Mouse (Mus musculus) heart, postnatal 0 days (tissue): ENCODE measurements around the gene Phf19. TPM values are rescaled to one million over a fixed set of nuclear protein-coding genes. Genes with fewer than 3 reads are reported as not detected.
A peak's percentile ranks its signal among the peaks of the same experiment; 100 is the strongest.

Experiments used
- ATAC-seq: fragments of 200-750 bp; cut with Nextera tagmentation; 2 replicates; pipeline ENCODE4 v1.8.0; 2017; ENCODE audit warnings: low read depth, moderate number of reproducible peaks, moderate library complexity; ENCODE audit not compliant: insufficient read depth
- DNase-seq: peaks from one replicate; pipeline ENCODE4 v3.0.0-alpha.2; 2016; ENCODE audit warnings: low spot score
- H3K27ac ChIP-seq: fragments of 300-500 bp; sonication (generic); 2 replicates; pipeline ENCODE4 v1.5.1; 2014; ENCODE audit warnings: low read depth, mild to moderate bottlenecking
- H3K27me3 ChIP-seq: fragments of 300-500 bp; sonication (generic); 2 replicates; pipeline ENCODE4 v1.6.1; 2014; ENCODE audit warnings: low read length, mixed read lengths; ENCODE audit not compliant: control insufficient read depth, insufficient read depth
- H3K36me3 ChIP-seq: fragments of 300-500 bp; sonication (generic); replicated peaks from 2 replicates; pipeline ENCODE4 v1.6.1; 2014; ENCODE audit warnings: low read length, mixed read lengths; ENCODE audit not compliant: control insufficient read depth, insufficient read depth
- H3K4me1 ChIP-seq: fragments of 300-500 bp; sonication (generic); 2 replicates; pipeline ENCODE4 v1.6.1; 2014; ENCODE audit warnings: antibody characterized with exemption; ENCODE audit not compliant: control insufficient read depth, insufficient read depth
- H3K4me2 ChIP-seq: fragments of 300-500 bp; sonication (generic); 2 replicates; pipeline ENCODE4 v1.6.1; 2014; ENCODE audit warnings: low read depth, mild to moderate bottlenecking, low read length, moderate library complexity
- H3K4me3 ChIP-seq: fragments of 300-500 bp; sonication (generic); 2 replicates; pipeline ENCODE4 v1.5.1; 2014; ENCODE audit warnings: low read depth, low read length
- H3K9ac ChIP-seq: fragments of 300-500 bp; sonication (generic); replicated peaks from 2 replicates; pipeline ENCODE4 v1.6.1; 2014; ENCODE audit warnings: low read depth, low read length, mixed read lengths
- H3K9me3 ChIP-seq: fragments of 300-500 bp; sonication (generic); replicated peaks from 2 replicates; pipeline ENCODE4 v1.6.1; 2016; ENCODE audit warnings: low read length; ENCODE audit not compliant: control insufficient read depth
- CTCF ChIP-seq: IDR thresholded peaks from 2 replicates; pipeline ENCODE4 v1.5.1; 2016; ENCODE audit warnings: antibody characterized with exemption, control low read depth, low read depth
- EP300 ChIP-seq: IDR thresholded peaks from 2 replicates; pipeline ENCODE4 v1.6.1; 2016; ENCODE audit warnings: antibody characterized with exemption, low read depth
- WGBS: fragments of 180-500 bp; shearing (Covaris S2); extraction: QIAGEN DNeasy Blood & Tissue Kit; methylation state at CpG from one replicate; pipeline ENCODE4 v1.1.7; 2014; 5-methylcytosine and 5-hydroxymethylcytosine counted together
- polyA plus RNA-seq: library from polyadenylated mRNA; unstranded; fragments of >200 nt; fragmentation: Nextera tagmentation; extraction: Ambion mirVana; gene quantifications from 2 replicates; pipeline ENCODE4 v1.2.1, GENCODE M21; 2015
- total RNA-seq: library from RNA; depleted of rRNA; stranded (reverse); fragments of >200 nt; gene quantifications from 2 replicates; pipeline ENCODE4 v1.2.3, GENCODE M21; 2014; ENCODE audit warnings: low replicate concordance

Gene Phf19
- total and polyA plus RNA-seq, 2 experiments from 2014 or later: 1.0 to 2.4 TPM

DNA sequence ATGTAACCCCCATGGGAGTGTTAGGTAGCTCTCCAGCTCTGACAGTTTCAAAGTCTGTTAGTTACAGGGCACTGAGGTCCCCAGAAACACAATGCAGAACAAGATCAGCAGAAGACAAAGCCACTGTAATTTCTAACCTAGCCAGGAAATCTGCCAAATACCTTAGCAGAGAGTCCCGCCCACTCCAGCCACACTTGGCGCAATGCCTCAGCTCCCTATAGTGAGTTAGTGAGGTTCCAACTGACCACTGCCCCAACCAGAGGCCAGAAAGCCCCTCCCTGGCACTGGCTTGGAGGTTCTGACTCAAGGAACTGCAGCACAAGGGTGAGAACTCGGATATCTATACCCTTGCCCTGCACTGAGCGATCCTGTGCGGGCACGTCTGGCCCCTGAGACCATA, 11.1 kb downstream of the Phf19 start:
- no peak overlapping the region for H3K27ac ChIP-seq
- no peak overlapping the region for H3K4me2 ChIP-seq
- H3K9ac ChIP-seq: no peak overlapping the region
- no peaks in the 10 kb centered on the region for H3K27me3 ChIP-seq
- TF ChIP-seq EP300 (no peak), CTCF (no peak)
- 69% methylated on average over 6 of the region's 6 CpGs for WGBS
- H3K4me1 ChIP-seq: peaks cover 11% of the 10 kb centered on the region
- ATAC-seq: no peak
- no peaks in the 10 kb centered on the region; the same call in 1 of the 2 replicates for H3K36me3 ChIP-seq
- H3K9me3 ChIP-seq: no peaks in the 10 kb centered on the region
- no peak overlapping the region for H3K4me3 ChIP-seq
- no peak for DNase-seq

DNA sequence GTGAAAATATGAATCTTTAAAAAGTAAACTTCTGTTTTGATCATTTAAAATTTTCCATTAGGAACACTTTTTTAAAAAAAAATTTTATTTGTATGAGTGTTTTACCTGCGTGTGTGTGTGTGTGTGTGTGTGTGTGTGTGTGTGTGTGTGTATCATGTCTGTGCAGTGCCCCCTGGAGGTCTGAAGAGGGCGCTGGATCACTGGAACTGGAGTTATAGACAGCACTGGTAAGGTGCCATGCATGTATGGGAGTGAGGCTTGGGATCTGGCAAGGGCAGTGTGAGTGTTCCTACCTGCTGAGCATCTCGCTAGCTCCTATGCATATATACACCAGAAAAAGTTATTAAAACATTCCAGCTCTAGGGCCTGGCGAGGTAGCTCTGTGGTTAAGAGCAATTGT, 12.1 kb downstream of the Phf19 start:
- Histone ChIP-seq H3K4me3 (no peak overlapping the region), H3K27me3 (no peaks in the 10 kb centered on the region), H3K36me3 (no peaks in the 10 kb centered on the region; the same call in 1 of the 2 replicates), H3K27ac (no peak overlapping the region), H3K9me3 (no peaks in the 10 kb centered on the region), H3K4me1 (peaks cover 11% of the 10 kb centered on the region; the same call in 1 of the 2 replicates), H3K4me2 (no peak overlapping the region), H3K9ac (no peak overlapping the region)
- WGBS: 83% methylated on average over 4 of the region's 4 CpGs
- no peak for TF ChIP-seq EP300
- TF ChIP-seq CTCF: no peak
- no peak for ATAC-seq
- no peak for DNase-seq

DNA sequence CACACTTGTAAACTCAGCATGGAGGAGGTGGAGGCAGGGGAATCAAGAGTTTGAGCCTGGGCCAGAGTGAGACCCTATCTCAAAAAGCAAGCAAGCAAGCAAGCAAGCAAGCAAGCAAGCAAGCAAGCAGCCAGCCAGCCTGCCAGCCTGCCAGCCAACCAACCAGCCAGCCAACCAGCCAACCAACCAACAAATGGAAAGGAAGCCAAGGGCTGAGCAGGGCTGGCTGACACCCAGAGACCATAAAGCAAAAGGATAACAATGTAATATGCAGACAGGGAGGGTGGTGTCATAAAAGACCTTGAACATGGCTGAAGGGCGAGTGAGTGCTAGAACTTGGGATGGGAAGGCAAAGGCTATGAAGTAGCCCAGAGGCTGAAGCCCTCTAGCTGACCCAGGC, 13.4 kb downstream of the Phf19 start:
- Histone ChIP-seq H3K4me1 (peaks cover 11% of the 10 kb centered on the region; the same call in 1 of the 2 replicates), H3K9ac (no peak overlapping the region), H3K4me2 (no peak overlapping the region), H3K36me3 (no peaks in the 10 kb centered on the region; the same call in 1 of the 2 replicates), H3K4me3 (no peak overlapping the region), H3K27ac (no peak overlapping the region), H3K9me3 (no peaks in the 10 kb centered on the region), H3K27me3 (no peaks in the 10 kb centered on the region)
- WGBS: 92% methylated on average over 1 of the region's 1 CpGs
- DNase-seq: no peak
- ATAC-seq: no peak
- TF ChIP-seq CTCF: no peak
- TF ChIP-seq EP300: no peak

DNA sequence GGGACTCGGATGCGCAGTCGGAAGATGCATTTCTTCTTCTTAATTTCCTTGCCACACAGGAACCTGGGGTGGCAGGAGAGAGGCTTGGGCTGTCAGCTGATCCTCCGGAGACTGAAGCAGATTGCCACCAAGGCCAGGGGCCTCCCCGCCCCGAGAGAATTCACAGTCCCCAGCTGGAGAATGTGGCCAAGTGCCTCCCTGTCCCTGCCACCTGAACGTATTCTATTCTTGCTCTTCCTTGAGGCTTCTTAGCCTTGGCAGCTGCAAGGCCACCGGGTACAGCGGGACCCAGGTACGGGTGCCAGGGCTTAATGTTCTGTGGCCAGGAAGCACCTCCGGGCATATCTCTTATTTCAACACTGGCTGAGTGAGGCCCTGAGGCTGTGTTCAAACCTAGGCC, 14.1 kb downstream of the Phf19 start:
- H3K27me3 ChIP-seq: no peaks in the 10 kb centered on the region
- no peak overlapping the region for H3K27ac ChIP-seq
- WGBS: 79% methylated on average over 11 of the region's 11 CpGs
- no peak overlapping the region for H3K4me2 ChIP-seq
- no peak overlapping the region for H3K4me3 ChIP-seq
- no peak for ATAC-seq
- no peak overlapping the region for H3K9ac ChIP-seq
- H3K9me3 ChIP-seq: no peaks in the 10 kb centered on the region
- H3K4me1 ChIP-seq: peaks cover 11% of the 10 kb centered on the region; the same call in 1 of the 2 replicates
- DNase-seq: no peak
- H3K36me3 ChIP-seq: no peaks in the 10 kb centered on the region; the same call in 1 of the 2 replicates
- TF ChIP-seq EP300 (no peak), CTCF (no peak)

DNA sequence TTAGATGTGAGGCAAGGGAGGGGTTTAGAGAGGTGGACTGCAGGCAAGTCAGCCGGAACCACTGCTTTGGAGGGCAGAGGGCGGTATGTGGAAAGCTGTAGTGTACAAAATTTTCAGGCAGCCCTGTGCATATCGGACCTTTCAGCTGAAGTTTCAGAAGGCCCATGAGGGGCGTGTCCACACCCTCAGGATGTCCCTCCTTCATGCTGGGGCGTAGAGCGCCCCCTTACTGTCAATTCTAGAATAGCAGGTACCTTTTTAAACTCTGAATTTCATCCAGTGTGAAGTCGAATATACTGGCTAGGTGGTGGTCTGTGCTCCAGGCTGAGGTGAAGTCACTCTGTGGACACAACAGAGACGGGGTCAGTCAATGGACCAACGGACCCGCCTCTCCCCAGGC, 16.0 kb downstream of the Phf19 start:
- no peak overlapping the region for H3K9ac ChIP-seq

DNA sequence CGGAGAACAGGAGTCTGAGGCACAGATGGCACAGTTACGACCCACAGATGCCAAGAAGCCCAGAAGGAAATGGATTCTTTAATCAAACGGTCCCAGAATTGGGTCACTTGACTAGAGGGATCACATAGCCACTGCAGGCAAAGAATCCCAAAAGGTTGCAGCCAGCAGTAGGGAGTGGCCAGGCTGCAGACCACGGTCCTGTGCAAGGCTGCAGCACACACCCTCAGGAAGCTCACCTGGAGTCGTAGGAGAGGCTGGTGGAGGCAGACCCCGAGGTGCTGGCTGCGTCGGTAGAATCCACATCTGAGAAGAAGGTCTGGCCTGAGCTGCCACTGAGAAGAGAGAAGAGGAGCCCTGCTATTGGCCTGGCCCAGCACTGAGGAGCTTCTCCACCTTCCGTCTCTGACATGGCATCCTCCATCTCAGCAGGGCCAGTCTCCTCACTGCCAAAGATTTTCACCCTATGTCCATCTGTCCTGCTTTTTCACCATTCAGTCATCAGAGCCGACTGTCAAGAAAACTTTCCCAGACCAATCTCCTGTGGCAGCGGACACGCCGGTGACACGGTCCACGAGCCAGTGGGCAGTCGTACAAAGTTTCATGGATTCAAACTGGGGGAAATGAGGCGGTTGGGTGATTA, 16.9 kb downstream of the Phf19 start:
- Histone ChIP-seq H3K4me3 (no peak overlapping the region), H3K9ac (no peak overlapping the region), H3K9me3 (no peaks in the 10 kb centered on the region), H3K27ac (no peak overlapping the region), H3K4me1 (no peaks in the 10 kb centered on the region), H3K4me2 (no peak overlapping the region), H3K36me3 (no peaks in the 10 kb centered on the region; the same call in 1 of the 2 replicates), H3K27me3 (no peaks in the 10 kb centered on the region)
- DNase-seq (no peak), ATAC-seq (no peak)
- no peak for TF ChIP-seq CTCF
- TF ChIP-seq EP300: no peak
- 76% methylated on average over 17 of the region's 17 CpGs for WGBS

More for the DNA sequence above, 16.0 kb downstream of the Phf19 start:
- ATAC-seq (no peak), DNase-seq (no peak)
- Histone ChIP-seq H3K36me3 (no peaks in the 10 kb centered on the region; the same call in 1 of the 2 replicates), H3K4me3 (no peak overlapping the region), H3K27ac (no peak overlapping the region), H3K27me3 (no peaks in the 10 kb centered on the region), H3K4me1 (peaks cover 3% of the 10 kb centered on the region; the same call in 1 of the 2 replicates), H3K4me2 (no peak overlapping the region), H3K9me3 (no peaks in the 10 kb centered on the region)
- 30% methylated on average over 10 of the region's 10 CpGs for WGBS
- TF ChIP-seq CTCF: peak; percentile 45; the same call in 1 of the 2 replicates
- no peak for TF ChIP-seq EP300
